Comparison of ENCODE assay signal across 8 mouse cellular contexts in the genomic region with DNA sequence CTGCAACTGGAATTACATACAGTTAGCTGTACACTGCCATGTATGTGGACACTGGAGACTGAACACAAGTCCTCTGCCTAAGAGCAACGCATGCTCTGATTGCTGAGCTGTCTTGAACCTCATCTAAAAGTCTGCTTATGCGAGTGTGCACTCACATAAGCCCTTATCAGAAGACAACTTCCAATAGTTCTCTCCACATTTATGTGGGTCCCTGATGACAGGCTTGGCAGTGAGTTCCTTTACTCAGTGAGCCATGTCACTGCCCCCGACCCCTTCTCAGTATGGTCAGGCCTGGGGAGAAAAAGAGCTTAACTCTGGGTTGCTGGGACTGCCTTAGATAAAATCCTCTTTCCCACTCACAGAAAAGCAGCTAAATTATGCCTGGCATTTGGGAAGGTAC. TPM values are rescaled to one million over a fixed set of nuclear protein-coding genes. Genes with fewer than 3 reads are reported as not detected.
A peak's percentile ranks its signal among the peaks of the same experiment; 100 is the strongest.
DNase-seq lines count a peak whose midpoint lies in the region; ATAC-seq and TF ChIP-seq lines count a peak whose summit lies in the region.

Gene Dlg4, plus strand, starts transcription at position 274 of the 400 bp plus-strand sequence.

- peaks cover 46% of the 10 kb centered on the region for H3K4me1 ChIP-seq in thymus, adult 2 months (replicated peaks; ENCODE audit: control insufficient read depth, insufficient read depth, low read length)
- peaks cover 38% of the 10 kb centered on the region for H3K4me1 ChIP-seq in intestine, embryonic 14.5 days (replicated peaks; ENCODE audit: control insufficient read depth, insufficient read depth, low read length)
- H3K4me1 ChIP-seq in midbrain, embryonic 15.5 days, result peaks cover 52% of the 10 kb centered on the region

- H3K9ac ChIP-seq in intestine, embryonic 14.5 days (ENCODE audit: low read length), result peak within 1 kb of the TSS; percentile 69; the same call in 1 of the 2 replicates
- peak within 1 kb of the TSS; percentile 81 for H3K9ac ChIP-seq in midbrain, embryonic 15.5 days

- ATAC-seq in frontal cortex, adult (ENCODE audit: low TSS enrichment), result no peak
- ATAC-seq in intestine, embryonic 14.5 days (replicated peaks; ENCODE audit: low FRiP score, low TSS enrichment, low read depth), result no peak
- ATAC-seq in midbrain, embryonic 15.5 days (replicated peaks), result no peak

- H3K36me3 ChIP-seq in thymus, adult 2 months (ENCODE audit: control insufficient read depth, insufficient read depth, low read length), result peaks cover 4% of the 10 kb centered on the region; the same call in 1 of the 2 replicates
- H3K36me3 ChIP-seq in intestine, embryonic 14.5 days (ENCODE audit: control insufficient read depth, insufficient read depth, low read length), result peaks cover 23% of the 10 kb centered on the region
- peaks cover 15% of the 10 kb centered on the region for H3K36me3 ChIP-seq in midbrain, embryonic 15.5 days (replicated peaks)

- no peak for DNase-seq in frontal cortex, adult 2 months (ENCODE audit: extremely low spot score in 1 of 2, low spot score in 1 of 2)
- no peak for DNase-seq in thymus, adult 2 months
- DNase-seq in thymus, postnatal 14 days, result no peak
- no peak for DNase-seq in intestine, embryonic 14.5 days (ENCODE audit: low spot score)
- no peak for DNase-seq in frontal cortex, postnatal 25 days (ENCODE audit: low spot score in 2 of 2)
- no peak for DNase-seq in ovary, postnatal 36 days (ENCODE audit: low spot score)

- no peak for TF ChIP-seq POLR2A in thymus, adult 2 months (IDR thresholded peaks at IDR 0.05; ENCODE audit: control insufficient read depth, extremely low read depth, insufficient read depth, low read length, poor library complexity)

- H3K4me3 ChIP-seq in thymus, adult 2 months (ENCODE audit: control insufficient read depth, insufficient read depth, low read length), result no peak within 1 kb of the TSS
- no peak within 1 kb of the TSS for H3K4me3 ChIP-seq in intestine, embryonic 14.5 days (ENCODE audit: low read depth, low read length)
- peak within 1 kb of the TSS; percentile 74 for H3K4me3 ChIP-seq in midbrain, embryonic 15.5 days

- no peak for TF ChIP-seq CTCF in thymus, adult 2 months (IDR thresholded peaks at IDR 0.05; ENCODE audit: borderline replicate concordance, control insufficient read depth, extremely low read depth, insufficient read depth, low read length, poor library complexity)

- 94% methylated on average over 3 of the region's 3 CpGs for WGBS in thymus, adult 2 months
- WGBS in intestine, embryonic 14.5 days, result 83% methylated on average over 3 of the region's 3 CpGs
- 50% methylated on average over 3 of the region's 3 CpGs for WGBS in midbrain, embryonic 15.5 days

- H3K27ac ChIP-seq in thymus, adult 2 months (ENCODE audit: control insufficient read depth, insufficient read depth, low read length), result peak within 1 kb of the TSS; percentile 49; the same call in 1 of the 2 replicates
- H3K27ac ChIP-seq in intestine, embryonic 14.5 days (ENCODE audit: low read depth), result peak within 1 kb of the TSS; percentile 44; the same call in 1 of the 2 replicates
- peak within 1 kb of the TSS; percentile 97 for H3K27ac ChIP-seq in midbrain, embryonic 15.5 days

- H3K4me2 ChIP-seq in intestine, embryonic 14.5 days (ENCODE audit: low read length), result peak within 1 kb of the TSS; percentile 56
- peak within 1 kb of the TSS; percentile 73 for H3K4me2 ChIP-seq in midbrain, embryonic 15.5 days

- no peaks in the 10 kb centered on the region for H3K27me3 ChIP-seq in thymus, adult 2 months (ENCODE audit: control insufficient read depth, insufficient read depth, low read length)
- H3K27me3 ChIP-seq in intestine, embryonic 14.5 days (replicated peaks; ENCODE audit: control insufficient read depth, insufficient read depth, low read length), result no peaks in the 10 kb centered on the region
- H3K27me3 ChIP-seq in midbrain, embryonic 15.5 days (replicated peaks), result no peaks in the 10 kb centered on the region

- H3K9me3 ChIP-seq in intestine, embryonic 14.5 days (ENCODE audit: control insufficient read depth, low read length), result no peaks in the 10 kb centered on the region
- H3K9me3 ChIP-seq in midbrain, embryonic 15.5 days, result no peaks in the 10 kb centered on the region

RNA-seq across cellular contexts. Expression of gene Dlg4, which starts in this region (rescaled TPM):
- 697 and 762 TPM in 2 replicates for polyA plus RNA-seq in frontal cortex, adult 2 months (2012; rRNA removed)
- polyA plus RNA-seq in thymus, adult 2 months (2012; rRNA removed), result 71.7 and 72.1 TPM in 2 replicates
- 7.7 and 8.6 TPM in 2 replicates for polyA plus RNA-seq in intestine, embryonic 14.5 days (2014; fragmentation: Nextera tagmentation; extraction: Ambion mirVana)
- 27.8 and 30.4 TPM in 2 replicates for polyA plus RNA-seq in midbrain, embryonic 15.5 days (2015; fragmentation: Nextera tagmentation; extraction: Ambion mirVana)

Comparison
In these comparisons a context has a peak if more than half of its experiments do, and no peak if none do; other contexts are left out.
1. H3K27ac ChIP-seq: peak in every context shown above with its lines; median percentile 97 in midbrain, embryonic 15.5 days; 49 in thymus, adult 2 months; 44 in intestine, embryonic 14.5 days.